Mouse (Mus musculus): ENCODE results near the gene B4galnt1. TPM values are rescaled to one million over a fixed set of nuclear protein-coding genes. Genes with fewer than 3 reads are reported as not detected.

B4galnt1 gene
- total RNA-seq, 2 experiments from 2014 or later, result 3.4 to 3.6 TPM

- no peak for DNase-seq (ENCODE audit: low spot score in 2 of 2)
Measured at GRCm38 (mm10) chr10:127167614-127168192, 2.7 kb downstream of the B4galnt1 start.

- DNase-seq (ENCODE audit: low spot score in 2 of 2), result no peak
Measured at GRCm38 (mm10) chr10:127170002-127170401, 5.0 kb downstream of the B4galnt1 start.

GRCm38 (mm10) chr10:127170837-127171272 is 5.8 kb downstream of the B4galnt1 start:
- peak in 1 of 2 experiments; percentile 68 for DNase-seq (ENCODE audit: low spot score in 2 of 2)

GRCm38 (mm10) chr10:127171631-127172200 is 6.7 kb downstream of the B4galnt1 start:
- no peak for DNase-seq (ENCODE audit: low spot score in 2 of 2)

- no peak for DNase-seq (ENCODE audit: low spot score in 2 of 2)
Measured at GRCm38 (mm10) chr10:127173148-127174065, 8.4 kb downstream of the B4galnt1 start.

- no peak for DNase-seq (ENCODE audit: low spot score in 2 of 2)
Measured at GRCm38 (mm10) chr10:127174170-127174569, 9.1 kb downstream of the B4galnt1 start.

- DNase-seq (ENCODE audit: low spot score in 2 of 2), result no peak
Measured at GRCm38 (mm10) chr10:127176228-127176627, 11.2 kb downstream of the B4galnt1 start.

- DNase-seq (ENCODE audit: low spot score in 2 of 2), result peak in 1 of 2 experiments; percentile 12
Measured at GRCm38 (mm10) chr10:127176756-127177155, 11.7 kb downstream of the B4galnt1 start.

- DNase-seq (ENCODE audit: low spot score in 2 of 2), result peak in 1 of 2 experiments; percentile 10
Measured at GRCm38 (mm10) chr10:127177235-127177634, 12.2 kb downstream of the B4galnt1 start.

GRCm38 (mm10) chr10:127177719-127178118 is 12.7 kb downstream of the B4galnt1 start:
- DNase-seq (ENCODE audit: low spot score in 2 of 2), result peak; percentile 56 to 77

- peak in 1 of 2 experiments; percentile 22 for DNase-seq (ENCODE audit: low spot score in 2 of 2)
Measured at GRCm38 (mm10) chr10:127178286-127179027, 13.4 kb downstream of the B4galnt1 start.

GRCm38 (mm10) chr10:127179871-127180694 is 15.1 kb downstream of the B4galnt1 start, which contains the start of gene Slc26a10:
Slc26a10 (minus strand) TSS chr10:127180645.
- peak in 1 of 2 experiments; percentile 25 for DNase-seq (ENCODE audit: low spot score in 2 of 2)

- peak in 1 of 2 experiments; percentile 6 for DNase-seq (ENCODE audit: low spot score in 2 of 2)
Measured at GRCm38 (mm10) chr10:127180695-127181047, 15.6 kb downstream of the B4galnt1 start.

- DNase-seq (ENCODE audit: low spot score in 2 of 2), result no peak
Measured at GRCm38 (mm10) chr10:127181566-127181965, 16.5 kb downstream of the B4galnt1 start.

- DNase-seq (ENCODE audit: low spot score in 2 of 2), result no peak
Measured at GRCm38 (mm10) chr10:127182624-127183023, 17.6 kb downstream of the B4galnt1 start.

- no peak for DNase-seq (ENCODE audit: low spot score in 2 of 2)
Measured at GRCm38 (mm10) chr10:127183759-127184158, 18.7 kb downstream of the B4galnt1 start.

GRCm38 (mm10) chr10:127185101-127185500 is 20.1 kb downstream of the B4galnt1 start:
- DNase-seq (ENCODE audit: low spot score in 2 of 2), result no peak

- no peak for DNase-seq (ENCODE audit: low spot score in 2 of 2)
Measured at GRCm38 (mm10) chr10:127185506-127185905, 20.5 kb downstream of the B4galnt1 start.

- DNase-seq (ENCODE audit: low spot score in 2 of 2), result no peak
Measured at GRCm38 (mm10) chr10:127186451-127186850, 21.4 kb downstream of the B4galnt1 start.

Data from gastrocnemius, postnatal 4 days (tissue).